Mouse (Mus musculus): Measurements from ENCODE around the gene Gng12.
A peak's percentile ranks its signal among the peaks of the same experiment; 100 is the strongest.
"Not testable (repeated sequence)": the region's sequence is repeated elsewhere in the genome, so short reads cannot be mapped to it uniquely, and the experiment has no call there.

Gene Gng12

DNA sequence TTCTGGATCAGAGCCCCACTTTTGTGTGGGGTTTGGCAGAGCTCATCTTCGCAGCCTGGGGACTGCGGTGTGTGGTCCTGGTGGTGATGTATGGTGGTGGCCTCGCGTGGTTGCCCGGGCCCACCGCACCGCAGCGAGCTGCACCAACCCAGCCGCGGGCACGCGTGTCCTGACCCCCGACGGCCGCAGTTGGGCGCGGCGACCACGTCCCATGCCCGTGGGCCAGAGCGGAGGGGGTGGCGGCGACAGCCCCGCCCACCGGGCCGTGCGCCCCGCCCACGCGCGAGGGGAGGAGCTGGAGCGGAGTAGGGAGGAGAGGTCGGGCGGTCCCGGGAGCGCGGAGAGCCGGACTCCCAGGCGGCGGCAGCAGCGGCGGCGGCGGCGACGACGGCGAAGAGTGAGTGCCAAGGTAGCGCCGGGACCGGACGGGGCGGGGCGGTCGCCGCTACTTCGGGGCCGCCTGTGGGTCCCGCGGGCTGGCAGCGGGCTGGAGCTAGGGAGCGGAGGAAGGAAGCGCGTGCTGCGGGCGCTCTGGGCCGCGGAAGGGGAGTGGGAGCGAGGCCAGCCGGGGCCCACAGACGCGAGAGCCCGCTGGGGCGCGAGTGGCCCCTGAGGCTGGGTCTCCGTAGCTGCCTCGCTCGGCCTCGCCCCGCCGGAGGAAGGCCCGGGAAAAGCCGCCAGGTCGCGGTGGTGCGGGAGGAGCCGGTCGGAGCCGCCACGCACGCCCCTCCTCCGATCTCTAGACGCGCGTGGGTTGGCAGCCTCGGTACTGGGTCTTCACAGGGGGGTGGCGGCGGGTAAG lies at the start of gene Gng12:
Gng12 (plus strand) TSS at position 279 of the 802 bp plus-strand sequence.
- peak; percentile 83 to 90 for DNase-seq (ENCODE audit: low spot score in 2 of 2)

GRCm38 (mm10) chr6:66848936-66849335 lies 47.3 kb upstream of the Gng12 start:
- DNase-seq (ENCODE audit: low spot score in 2 of 2) = no peak

DNA sequence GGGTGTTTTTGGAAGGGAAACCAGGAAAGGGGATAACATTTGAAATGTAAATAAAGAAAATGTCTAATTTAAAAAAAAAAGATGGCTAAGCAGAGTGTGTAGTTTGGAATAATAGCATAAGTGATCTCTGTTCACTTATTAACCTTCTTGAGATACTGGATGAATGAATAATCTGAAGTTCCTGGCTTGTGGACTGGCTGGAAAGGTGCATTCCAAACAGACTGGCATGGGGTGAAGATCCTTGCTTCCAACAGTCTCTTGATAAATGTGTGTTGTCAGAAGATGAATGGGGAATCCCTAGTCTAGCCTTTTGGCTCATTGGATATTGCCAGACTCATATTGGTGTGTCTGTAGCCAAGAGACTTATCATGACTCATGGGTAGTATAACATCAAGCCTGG lies 40.0 kb upstream of the Gng12 start:
- DNase-seq (ENCODE audit: low spot score in 2 of 2) = no peak

DNA sequence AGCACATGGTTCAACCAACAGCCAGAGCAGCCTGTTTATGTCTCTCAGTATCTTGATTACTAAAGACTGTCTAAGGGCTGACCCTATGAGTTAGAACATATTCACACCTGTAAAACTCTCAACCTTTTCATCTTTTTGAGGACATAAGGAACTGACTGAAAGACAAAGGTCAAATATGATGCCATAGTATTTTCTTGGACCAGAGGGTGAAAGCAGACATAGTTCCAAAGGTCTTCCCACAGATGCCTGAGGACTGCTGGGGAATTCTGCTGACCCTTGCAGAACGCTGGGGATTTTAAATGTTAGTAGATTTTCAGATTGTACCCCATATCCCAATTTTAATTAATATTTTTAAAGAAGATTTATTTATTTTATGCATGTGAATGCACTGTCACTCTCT lies 37.8 kb upstream of the Gng12 start:
- DNase-seq (ENCODE audit: low spot score in 2 of 2) = no peak

GRCm38 (mm10) chr6:66859391-66859790 lies 36.8 kb upstream of the Gng12 start:
- no peak for DNase-seq (ENCODE audit: low spot score in 2 of 2)

DNA sequence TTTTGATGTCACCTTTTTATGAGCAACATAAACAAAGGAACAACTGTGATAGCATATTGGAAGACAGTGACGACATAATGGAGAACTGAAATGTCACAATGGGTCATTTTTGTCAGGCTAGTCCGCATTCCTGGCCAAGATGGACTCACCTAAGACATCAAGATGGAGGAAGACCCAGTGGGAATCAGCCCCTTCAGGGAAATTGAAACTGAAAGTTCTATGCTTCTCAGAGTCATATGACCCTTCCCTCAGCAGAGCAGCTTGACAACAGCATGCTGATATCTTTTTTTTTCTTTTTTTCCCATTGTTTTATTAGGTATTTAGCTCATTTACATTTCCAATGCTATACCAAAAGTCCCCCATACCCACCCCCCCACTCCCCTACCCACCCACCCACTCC lies 31.7 kb upstream of the Gng12 start:
- no peak for DNase-seq (ENCODE audit: low spot score in 2 of 2)

GRCm38 (mm10) chr6:66866295-66866694 lies 29.9 kb upstream of the Gng12 start:
- DNase-seq (ENCODE audit: low spot score in 2 of 2) = no peak

GRCm38 (mm10) chr6:66877048-66877447 lies 19.1 kb upstream of the Gng12 start:
- not testable (repeated sequence) for DNase-seq (ENCODE audit: low spot score in 2 of 2)

DNA sequence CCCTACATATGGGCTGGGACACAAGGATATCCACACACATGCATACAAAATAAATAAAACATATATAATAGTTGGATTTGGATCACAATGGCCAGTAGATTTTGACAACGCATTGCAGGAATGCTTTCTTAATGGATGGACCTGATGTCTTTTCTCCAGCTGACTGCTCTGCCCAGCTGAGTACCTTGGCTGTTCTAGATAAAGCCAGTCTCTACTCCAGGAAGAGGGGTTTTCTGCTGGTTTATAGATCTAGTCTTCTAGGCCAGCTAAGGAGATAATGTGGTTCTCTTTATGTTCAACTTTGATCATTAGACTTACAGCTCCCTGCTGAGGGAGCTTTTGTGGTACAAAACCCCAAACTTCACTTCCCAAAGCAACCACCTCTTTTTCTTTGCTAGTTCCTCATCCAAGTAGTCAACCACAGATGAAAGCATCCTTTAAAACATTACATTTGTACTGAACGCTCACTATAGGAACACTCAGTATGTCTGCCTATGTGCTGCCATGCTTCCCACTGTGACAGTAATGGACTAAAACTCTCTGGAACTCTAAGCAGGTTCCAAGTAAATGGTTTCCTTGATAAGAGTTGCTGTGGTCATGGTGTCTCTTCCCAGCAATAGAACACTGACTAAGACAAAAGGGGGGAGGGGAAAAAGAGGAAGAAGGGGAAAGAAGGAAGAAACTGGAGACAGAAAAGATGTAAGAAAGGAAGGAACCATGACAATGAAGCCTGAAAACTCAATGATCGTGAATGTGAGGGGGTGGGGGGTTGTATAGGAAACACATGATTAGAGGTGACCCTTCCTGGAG lies 5.6 kb upstream of the Gng12 start:
- no peak for DNase-seq (ENCODE audit: low spot score in 2 of 2)

- peak in 1 of 2 experiments; percentile 2 for DNase-seq (ENCODE audit: low spot score in 2 of 2)
These were observed 2.2 kb upstream of the Gng12 start for GRCm38 (mm10) chr6:66893950-66894349.

DNA sequence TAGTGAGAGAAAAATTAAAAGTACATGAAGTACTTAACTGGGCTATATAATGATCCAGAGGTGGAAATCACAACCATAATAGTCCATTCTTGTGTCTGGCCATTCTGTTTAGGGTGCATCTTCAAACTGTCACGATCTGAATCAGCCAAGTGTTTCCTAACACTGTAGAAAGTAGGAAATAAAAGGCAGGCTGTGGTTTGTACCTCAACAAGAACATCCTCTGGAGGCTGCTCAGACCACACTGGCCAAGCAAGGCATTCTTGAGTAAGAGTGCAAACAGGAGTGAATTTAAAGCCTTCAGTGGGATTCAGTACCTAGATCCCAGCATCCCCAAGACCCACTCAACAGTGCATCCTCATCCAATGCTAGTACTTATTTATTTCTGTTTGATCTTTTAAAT lies 1.2 kb upstream of the Gng12 start:
- DNase-seq (ENCODE audit: low spot score in 2 of 2) = peak in 1 of 2 experiments; percentile 34

GRCm38 (mm10) chr6:66896921-66897645 lies 886 bp downstream of the Gng12 start:
- peak in 1 of 2 experiments; percentile 67 for DNase-seq (ENCODE audit: low spot score in 2 of 2)

DNA sequence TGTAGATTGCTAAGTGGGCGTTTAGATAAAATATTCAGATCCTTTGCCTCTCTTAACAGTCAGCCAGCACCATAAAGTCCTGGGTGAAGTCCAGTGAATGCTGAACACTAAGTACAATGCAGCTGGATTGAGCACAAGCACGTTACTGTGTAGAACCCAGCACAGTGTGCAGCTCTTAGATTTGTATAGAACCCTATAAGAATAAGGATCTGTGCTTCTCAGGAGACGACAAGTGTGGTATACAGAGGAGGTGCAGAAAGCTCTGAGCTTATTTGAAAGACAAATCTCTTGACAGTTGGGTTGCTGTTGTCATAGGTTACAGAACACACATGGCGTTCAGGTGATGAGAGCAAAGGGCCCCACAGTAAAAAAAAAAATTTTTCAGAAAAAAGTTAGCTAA lies 1.8 kb downstream of the Gng12 start:
- DNase-seq (ENCODE audit: low spot score in 2 of 2) = peak in 1 of 2 experiments; percentile 46

- DNase-seq (ENCODE audit: low spot score in 2 of 2) = no peak
These were observed 5.7 kb downstream of the Gng12 start for GRCm38 (mm10) chr6:66901926-66902325.

DNA sequence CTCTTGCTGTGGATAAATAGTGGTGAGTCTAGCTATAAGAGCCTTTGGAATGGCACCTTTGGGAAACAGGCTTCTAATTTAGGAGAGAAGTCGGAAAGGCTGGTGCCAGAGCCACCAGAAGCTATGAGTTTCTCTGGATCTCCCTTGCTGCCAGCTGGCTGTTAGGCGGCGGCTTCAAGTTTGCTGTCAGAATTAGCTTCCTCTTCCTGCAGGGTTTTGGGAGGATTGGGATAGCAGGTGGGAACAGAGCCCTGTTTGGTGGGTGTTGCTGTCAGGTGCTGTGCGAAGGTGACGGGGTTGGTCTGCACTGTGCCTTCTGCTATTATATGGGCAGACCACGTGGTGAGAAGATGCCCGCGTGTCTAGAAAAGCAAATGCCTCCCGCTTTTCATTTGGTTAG lies 7.0 kb downstream of the Gng12 start:
- no peak for DNase-seq (ENCODE audit: low spot score in 2 of 2)

DNA sequence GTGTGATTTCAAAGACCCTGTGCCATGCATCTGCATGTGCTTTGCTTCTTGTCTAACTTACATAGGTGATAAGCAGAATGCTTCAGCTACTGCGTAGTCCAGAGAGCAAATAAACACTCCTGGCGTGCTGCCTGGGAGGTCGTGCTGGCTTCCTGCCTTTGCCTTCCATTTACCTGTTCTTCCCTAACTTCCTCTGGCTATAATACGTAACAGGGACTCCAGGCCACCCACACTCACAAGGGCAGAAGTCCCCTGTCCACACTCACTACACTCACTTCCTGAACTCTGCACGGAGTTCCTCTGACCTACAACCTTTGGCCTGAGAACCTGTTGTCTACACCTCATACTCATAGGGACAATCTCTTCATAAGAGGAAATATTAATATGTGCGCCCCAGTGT lies 7.5 kb downstream of the Gng12 start:
- no peak for DNase-seq (ENCODE audit: low spot score in 2 of 2)

DNA sequence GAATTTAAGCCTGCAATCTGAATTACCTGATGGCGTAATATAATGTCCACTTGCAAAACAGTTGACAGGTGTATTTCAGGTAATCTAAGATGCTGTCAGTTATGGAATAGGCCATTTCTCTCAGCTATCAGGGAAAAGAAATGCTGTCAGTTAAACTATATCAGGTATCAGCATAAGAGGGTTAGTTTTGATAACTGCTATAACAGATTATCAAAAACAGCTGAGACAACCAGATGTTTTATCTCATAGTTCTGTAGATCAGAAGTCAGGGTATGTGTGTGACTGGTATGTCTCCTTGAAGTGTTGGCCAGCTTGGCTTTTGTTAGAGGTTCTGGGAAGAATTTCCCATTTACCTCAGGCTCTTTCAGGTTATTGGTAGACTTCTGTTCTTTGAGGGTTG lies 10.0 kb downstream of the Gng12 start:
- no peak for DNase-seq (ENCODE audit: low spot score in 2 of 2)

DNA sequence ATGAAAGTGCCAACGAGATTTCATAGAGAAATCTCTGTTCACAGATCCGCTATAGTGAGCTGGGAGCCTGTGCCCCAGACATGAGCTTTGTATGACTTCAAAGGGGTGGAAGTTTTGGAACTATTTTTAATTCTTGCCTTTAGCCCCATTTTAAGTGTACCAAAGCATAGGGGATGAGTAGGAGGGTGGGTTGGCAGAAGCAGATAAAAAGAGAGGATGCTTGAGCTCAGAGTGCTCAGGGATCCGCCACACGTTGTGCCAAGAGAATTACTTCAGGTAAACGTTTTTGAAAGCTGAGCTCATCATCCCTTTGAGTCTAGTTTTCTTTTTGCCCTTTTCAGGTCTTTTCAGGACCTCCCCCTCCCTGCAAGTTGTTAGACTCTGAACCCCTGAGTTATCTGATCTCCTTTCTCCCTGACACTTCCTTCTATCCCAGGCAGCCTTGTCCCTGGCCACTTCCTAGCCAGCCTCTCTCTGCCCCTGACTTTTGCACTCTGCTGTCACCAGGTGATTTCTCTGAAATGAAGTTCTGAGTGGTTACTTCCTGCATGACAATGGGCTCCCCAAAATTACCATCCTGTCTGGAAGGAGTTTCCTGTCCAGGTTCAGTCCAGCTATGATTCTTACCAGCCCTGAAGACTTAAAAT lies 12.3 kb downstream of the Gng12 start:
- no peak for DNase-seq (ENCODE audit: low spot score in 2 of 2)

DNA sequence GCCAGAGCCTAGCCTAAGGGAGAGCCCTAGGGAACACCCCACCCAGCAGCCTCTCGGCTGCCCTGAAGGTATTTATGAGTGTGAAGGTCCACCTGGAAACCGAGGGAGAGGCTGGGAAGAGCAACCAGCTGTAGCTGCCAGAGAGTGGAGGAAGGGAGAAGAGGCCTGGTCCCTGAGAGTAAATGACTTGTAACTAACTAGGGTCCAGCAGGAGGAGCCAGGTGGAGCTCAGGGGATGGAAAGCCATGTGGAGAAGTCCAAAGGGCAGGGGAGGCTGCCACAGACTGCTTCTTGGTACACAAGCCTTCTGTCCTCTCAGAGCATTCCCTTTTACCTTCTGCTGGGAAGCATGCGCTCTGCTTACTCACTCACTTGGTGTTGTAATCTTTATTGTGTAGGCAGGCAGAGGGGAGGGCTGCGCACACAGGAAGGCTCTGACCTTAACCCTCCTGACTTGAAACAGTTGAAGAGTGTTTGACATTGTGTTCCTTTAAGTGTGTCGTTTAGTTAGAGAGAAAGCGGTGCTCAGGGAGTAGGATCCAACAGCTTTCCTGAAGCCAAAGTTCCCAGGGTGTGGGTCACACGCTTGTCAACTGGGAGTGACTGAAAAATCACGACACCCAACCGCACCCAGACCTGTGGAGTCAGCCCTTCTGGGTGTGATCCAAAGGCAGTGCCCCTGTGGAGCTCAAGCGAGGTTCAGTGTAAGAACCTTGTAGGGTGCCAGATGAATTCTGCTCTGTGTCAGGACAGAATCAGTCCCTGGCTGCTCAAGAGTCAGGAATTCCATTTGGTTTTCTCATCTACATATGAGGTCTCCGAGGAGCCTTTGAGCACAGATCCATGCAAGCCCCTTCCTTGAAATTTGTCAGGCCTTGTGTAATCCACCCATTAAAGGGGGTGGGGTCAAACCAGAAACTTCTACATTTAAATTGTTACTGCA lies 14.6 kb downstream of the Gng12 start:
- DNase-seq (ENCODE audit: low spot score in 2 of 2) = no peak

DNA sequence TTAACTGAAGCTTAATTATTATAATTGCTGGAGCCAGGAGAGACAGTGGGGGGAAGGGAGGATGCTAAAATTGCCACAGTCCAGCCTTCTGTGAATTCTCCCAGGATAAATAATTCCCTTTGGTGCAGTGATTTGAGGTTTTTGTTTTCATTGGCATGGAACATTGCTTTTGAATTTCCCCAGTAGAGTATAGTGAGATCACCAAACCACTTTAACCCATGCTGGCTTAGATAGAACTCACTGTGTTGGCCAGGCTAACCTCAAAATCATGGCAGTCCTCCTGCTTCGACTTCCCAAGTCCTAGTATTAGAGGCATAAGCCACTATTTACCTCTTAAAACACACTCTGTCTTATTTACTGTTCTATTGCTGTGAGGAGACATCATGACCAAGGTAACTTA lies 17.2 kb downstream of the Gng12 start:
- no peak for DNase-seq (ENCODE audit: low spot score in 2 of 2)

DNA sequence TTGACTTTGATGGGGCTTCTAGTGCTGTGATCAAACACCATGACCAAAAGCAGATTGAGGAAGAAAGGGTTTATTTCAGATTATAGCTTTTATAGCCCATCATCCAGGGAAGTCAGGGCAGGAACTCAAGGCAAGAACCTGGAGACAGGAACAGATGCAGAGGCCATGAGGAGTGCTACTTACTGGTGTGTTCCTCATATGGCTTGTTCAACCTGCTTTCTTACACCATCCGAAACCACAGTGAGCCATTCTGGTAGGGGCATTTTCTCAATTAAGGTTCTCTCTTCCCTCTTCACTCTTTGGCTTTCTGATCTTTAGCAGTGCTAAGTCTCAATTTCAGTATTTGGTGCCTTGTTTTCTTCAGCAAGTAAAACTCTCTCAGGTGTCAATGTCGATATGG lies 19.4 kb downstream of the Gng12 start:
- no peak for DNase-seq (ENCODE audit: low spot score in 2 of 2)

All from spleen, postnatal 4 days (tissue).